Mouse (Mus musculus): ENCODE results near the gene Eno3. TPM values are rescaled to one million over a fixed set of nuclear protein-coding genes. Genes with fewer than 3 reads are reported as not detected.

Gene Eno3
- polyA plus RNA-seq, 1 experiment: 0.74 TPM

DNA sequence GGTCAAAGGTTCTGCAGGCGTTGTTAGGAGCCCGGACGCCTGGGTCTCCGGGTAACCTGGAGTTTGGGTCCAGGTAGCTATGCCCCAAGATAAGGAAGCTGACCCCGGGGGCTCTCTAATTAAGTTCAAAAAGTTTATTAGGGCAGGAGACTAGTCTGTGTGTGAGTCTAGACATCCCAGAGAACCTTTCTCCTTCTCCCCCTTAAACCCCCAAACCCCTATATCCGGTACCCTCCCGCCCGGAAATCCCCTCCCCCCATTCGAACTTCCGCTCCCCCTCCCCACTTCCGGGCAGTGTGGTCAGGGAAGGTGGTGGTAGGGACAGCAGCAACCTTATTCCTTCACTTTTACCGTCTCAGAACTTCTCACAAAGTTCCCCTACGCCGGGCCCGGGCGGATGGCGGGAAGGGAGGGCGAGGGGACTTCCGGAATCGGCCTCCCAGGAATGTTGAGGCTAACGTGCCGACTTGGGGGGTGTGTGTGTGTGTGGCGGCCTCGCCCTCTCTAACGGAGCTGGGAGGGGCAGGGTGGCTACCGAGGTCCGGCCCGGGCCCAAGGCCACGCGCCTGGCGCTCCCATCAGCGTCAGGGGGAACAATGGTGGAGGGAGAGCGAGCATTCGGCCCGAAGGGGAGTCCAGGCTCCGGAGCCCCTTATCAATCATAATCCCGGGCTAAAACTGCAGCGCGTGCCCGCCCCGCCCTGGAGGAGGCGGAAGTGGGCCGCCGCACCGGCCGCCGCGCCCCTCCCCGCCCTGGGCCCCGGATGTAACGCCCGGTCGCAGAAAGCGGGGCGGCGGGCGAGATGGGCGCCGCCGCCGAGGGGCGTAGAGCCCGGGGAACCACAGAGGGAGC, 3.4 kb upstream of the Eno3 start:
- Histone ChIP-seq H3K36me3 (ENCODE audit: control insufficient read depth) (peaks cover 46% of the 10 kb centered on the region), H3K4me1 (ENCODE audit: control insufficient read depth) (peaks cover 82% of the 10 kb centered on the region), H3K4me3 (replicated peaks) (peak overlapping the region; percentile 79), H3K27me3 (ENCODE audit: control insufficient read depth) (peaks cover 16% of the 10 kb centered on the region), H3K9me3 (ENCODE audit: control insufficient read depth, low read length) (no peaks in the 10 kb centered on the region)
- TF ChIP-seq TAL1 (IDR thresholded peaks at IDR 0.05; ENCODE audit: low read length) (no peak), GATA1 (IDR thresholded peaks at IDR 0.05; ENCODE audit: low read length) (no peak)

- Histone ChIP-seq H3K9me3 (ENCODE audit: control insufficient read depth, low read length) (no peaks in the 10 kb centered on the region), H3K4me3 (replicated peaks) (peak within 1 kb of the TSS; percentile 79), H3K4me1 (ENCODE audit: control insufficient read depth) (peaks cover 74% of the 10 kb centered on the region), H3K36me3 (ENCODE audit: control insufficient read depth) (peaks cover 38% of the 10 kb centered on the region), H3K27me3 (ENCODE audit: control insufficient read depth) (peaks cover 16% of the 10 kb centered on the region)
- no peak for TF ChIP-seq GATA1 (IDR thresholded peaks at IDR 0.05; ENCODE audit: low read length)
These were observed 2.6 kb upstream of the Eno3 start, which contains the start of gene Pfn1 for GRCm38 (mm10) chr11:70654198-70654922. TSS of gene Pfn1 (minus strand) at chr11:70654644.

DNA sequence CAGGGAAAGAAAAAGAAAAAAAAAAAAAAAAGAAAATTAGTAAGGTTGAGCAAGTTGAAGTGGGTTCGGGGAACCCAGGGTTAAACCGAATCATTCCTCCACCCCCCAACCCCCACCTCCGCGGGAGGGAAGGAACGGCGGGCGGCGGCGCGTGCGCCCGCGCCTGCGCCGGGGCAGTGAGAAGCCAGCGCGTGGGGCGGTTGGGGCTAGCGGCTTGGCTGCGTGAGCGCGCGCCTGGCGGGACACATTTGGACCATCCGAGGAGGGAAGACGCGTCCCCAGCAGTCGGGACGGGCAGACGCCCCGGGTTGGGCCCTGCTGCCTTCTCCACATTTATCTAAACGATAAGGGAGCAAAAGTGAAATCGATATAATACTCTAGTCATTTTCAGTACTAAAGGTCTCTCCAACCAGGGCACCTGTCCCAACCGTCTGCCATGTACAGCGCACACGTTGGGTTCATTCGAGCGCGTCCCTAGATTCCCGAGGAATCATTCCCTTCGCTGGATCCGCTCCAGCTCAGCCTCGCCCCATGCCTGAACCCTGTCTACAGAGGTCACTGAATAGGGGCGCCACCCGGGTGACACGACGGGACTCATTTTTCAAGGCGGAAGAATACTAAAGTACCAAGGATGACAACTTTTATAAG, 2.0 kb upstream of the Eno3 start:
- Histone ChIP-seq H3K9me3 (ENCODE audit: control insufficient read depth, low read length) (no peaks in the 10 kb centered on the region), H3K27me3 (ENCODE audit: control insufficient read depth) (peaks cover 16% of the 10 kb centered on the region), H3K4me1 (ENCODE audit: control insufficient read depth) (peaks cover 67% of the 10 kb centered on the region), H3K36me3 (ENCODE audit: control insufficient read depth) (peaks cover 31% of the 10 kb centered on the region), H3K4me3 (replicated peaks) (peak overlapping the region; percentile 79)
- no peak for TF ChIP-seq TAL1 (IDR thresholded peaks at IDR 0.05; ENCODE audit: low read length)
- no peak for TF ChIP-seq GATA1 (IDR thresholded peaks at IDR 0.05; ENCODE audit: low read length)

DNA sequence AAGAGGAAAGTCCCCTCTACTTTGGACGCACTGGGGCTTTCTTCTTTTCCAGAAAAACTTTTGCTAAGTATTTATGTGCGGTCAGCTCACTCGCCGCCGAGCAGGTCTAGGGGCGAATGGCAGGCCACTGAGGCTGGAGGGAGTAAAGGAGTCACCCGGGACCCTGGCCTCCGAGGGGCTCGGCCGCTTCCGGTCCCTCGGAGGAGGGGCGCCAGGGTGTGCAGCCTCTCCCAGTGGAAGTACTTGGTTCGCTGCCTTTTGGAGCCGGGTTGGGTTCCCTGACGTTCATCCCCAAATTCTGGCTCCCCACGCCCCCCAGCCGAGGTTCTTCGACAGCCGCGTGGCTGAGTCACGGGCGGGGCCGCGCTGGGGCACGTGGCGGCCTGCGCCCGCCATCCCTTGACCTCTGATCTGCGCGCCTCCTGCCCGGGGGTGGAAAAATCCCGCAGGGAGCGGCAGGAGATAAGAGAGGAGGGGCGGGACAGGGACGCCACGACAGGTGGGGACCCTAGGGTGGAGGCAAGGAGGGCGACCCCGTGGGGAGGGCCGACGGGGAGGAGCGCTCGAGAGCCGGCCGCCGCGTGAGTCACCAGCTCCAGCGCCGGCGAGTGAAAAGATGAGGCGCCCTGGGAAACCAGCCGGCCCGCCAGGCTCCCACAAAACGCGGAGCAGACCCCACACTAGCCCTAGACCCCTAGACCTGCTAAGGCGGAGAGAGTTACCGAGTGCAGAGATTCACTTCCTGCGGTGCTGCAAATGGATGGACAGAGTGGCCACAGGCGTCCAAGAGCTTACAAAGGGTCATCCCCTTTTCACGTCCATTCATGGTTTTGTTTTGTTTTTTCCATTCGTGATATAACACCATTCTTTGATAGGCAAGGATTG, 1.2 kb upstream of the Eno3 start:
- Histone ChIP-seq H3K9me3 (ENCODE audit: control insufficient read depth, low read length) (no peaks in the 10 kb centered on the region), H3K27me3 (ENCODE audit: control insufficient read depth) (peaks cover 16% of the 10 kb centered on the region), H3K4me3 (replicated peaks) (peak overlapping the region; percentile 79), H3K4me1 (ENCODE audit: control insufficient read depth) (peaks cover 59% of the 10 kb centered on the region), H3K36me3 (ENCODE audit: control insufficient read depth) (peaks cover 28% of the 10 kb centered on the region)
- TF ChIP-seq TAL1 (IDR thresholded peaks at IDR 0.05; ENCODE audit: low read length) (no peak), GATA1 (IDR thresholded peaks at IDR 0.05; ENCODE audit: low read length) (no peak)

GRCm38 (mm10) chr11:70656456-70656927, 510 bp upstream of the Eno3 start:
- Histone ChIP-seq H3K36me3 (ENCODE audit: control insufficient read depth) (peaks cover 27% of the 10 kb centered on the region), H3K9me3 (ENCODE audit: control insufficient read depth, low read length) (no peaks in the 10 kb centered on the region), H3K4me3 (replicated peaks) (peak overlapping the region; percentile 79), H3K4me1 (ENCODE audit: control insufficient read depth) (peaks cover 53% of the 10 kb centered on the region), H3K27me3 (ENCODE audit: control insufficient read depth) (peaks cover 16% of the 10 kb centered on the region)
- no peak for TF ChIP-seq GATA1 (IDR thresholded peaks at IDR 0.05; ENCODE audit: low read length)
- TF ChIP-seq TAL1 (IDR thresholded peaks at IDR 0.05; ENCODE audit: low read length): no peak

- H3K4me1 ChIP-seq (ENCODE audit: control insufficient read depth): peaks cover 42% of the 10 kb centered on the region
- TF ChIP-seq TAL1 (IDR thresholded peaks at IDR 0.05; ENCODE audit: low read length) (no peak), GATA1 (IDR thresholded peaks at IDR 0.05; ENCODE audit: low read length) (no peak)
- H3K4me3 ChIP-seq (replicated peaks): no peak overlapping the region
- peaks cover 27% of the 10 kb centered on the region for H3K36me3 ChIP-seq (ENCODE audit: control insufficient read depth)
- peaks cover 16% of the 10 kb centered on the region for H3K27me3 ChIP-seq (ENCODE audit: control insufficient read depth)
- H3K9me3 ChIP-seq (ENCODE audit: control insufficient read depth, low read length): no peaks in the 10 kb centered on the region
These were observed 571 bp downstream of the Eno3 start for GRCm38 (mm10) chr11:70657573-70657972.

GRCm38 (mm10) chr11:70657991-70658390, 989 bp downstream of the Eno3 start:
- TF ChIP-seq GATA1 (IDR thresholded peaks at IDR 0.05; ENCODE audit: low read length) (no peak), TAL1 (IDR thresholded peaks at IDR 0.05; ENCODE audit: low read length) (no peak)
- no peak overlapping the region for H3K4me3 ChIP-seq (replicated peaks)
- peaks cover 27% of the 10 kb centered on the region for H3K36me3 ChIP-seq (ENCODE audit: control insufficient read depth)
- H3K9me3 ChIP-seq (ENCODE audit: control insufficient read depth, low read length): no peaks in the 10 kb centered on the region
- peaks cover 38% of the 10 kb centered on the region for H3K4me1 ChIP-seq (ENCODE audit: control insufficient read depth)
- peaks cover 16% of the 10 kb centered on the region for H3K27me3 ChIP-seq (ENCODE audit: control insufficient read depth)

GRCm38 (mm10) chr11:70658521-70658920, 1.5 kb downstream of the Eno3 start:
- no peak for TF ChIP-seq TAL1 (IDR thresholded peaks at IDR 0.05; ENCODE audit: low read length)
- TF ChIP-seq GATA1 (IDR thresholded peaks at IDR 0.05; ENCODE audit: low read length): no peak
- peaks cover 32% of the 10 kb centered on the region for H3K4me1 ChIP-seq (ENCODE audit: control insufficient read depth)
- H3K36me3 ChIP-seq (ENCODE audit: control insufficient read depth): peaks cover 30% of the 10 kb centered on the region

More at GRCm38 (mm10) chr11:70658521-70658920, 1.5 kb downstream of the Eno3 start:
- Histone ChIP-seq H3K9me3 (ENCODE audit: control insufficient read depth, low read length) (no peaks in the 10 kb centered on the region), H3K4me3 (replicated peaks) (no peak overlapping the region), H3K27me3 (ENCODE audit: control insufficient read depth) (peaks cover 16% of the 10 kb centered on the region)

Data from erythroblast, embryonic 14.5 days (primary cell).